Mouse (Mus musculus): ENCODE data around the gene Pank1. TPM values are rescaled to one million over a fixed set of nuclear protein-coding genes. Genes with fewer than 3 reads are reported as not detected.
A peak's percentile ranks its signal among the peaks of the same experiment; 100 is the strongest.

The Pank1 gene
- polyA plus RNA-seq (2012): 0.01 TPM in 1 of 2 replicates, not detected in the other

- no peaks in the 10 kb centered on the region for H3K36me3 ChIP-seq (ENCODE audit: control insufficient read depth)
- peaks cover 8% of the 10 kb centered on the region for H3K27me3 ChIP-seq (ENCODE audit: control insufficient read depth)
- no peaks in the 10 kb centered on the region for H3K9me3 ChIP-seq (ENCODE audit: control insufficient read depth, low read length)
- TF ChIP-seq GATA1 (IDR thresholded peaks at IDR 0.05; ENCODE audit: low read length) (no peak), TAL1 (IDR thresholded peaks at IDR 0.05; ENCODE audit: low read length) (no peak)
- peak within 1 kb of the TSS; percentile 77 for H3K4me3 ChIP-seq (replicated peaks)
- H3K4me1 ChIP-seq (ENCODE audit: control insufficient read depth): peaks cover 28% of the 10 kb centered on the region
Observed at GRCm38 (mm10) chr19:34878603-34879541, at the start of gene Pank1. Gene Pank1 (minus strand): TSS chr19:34879455.

DNA sequence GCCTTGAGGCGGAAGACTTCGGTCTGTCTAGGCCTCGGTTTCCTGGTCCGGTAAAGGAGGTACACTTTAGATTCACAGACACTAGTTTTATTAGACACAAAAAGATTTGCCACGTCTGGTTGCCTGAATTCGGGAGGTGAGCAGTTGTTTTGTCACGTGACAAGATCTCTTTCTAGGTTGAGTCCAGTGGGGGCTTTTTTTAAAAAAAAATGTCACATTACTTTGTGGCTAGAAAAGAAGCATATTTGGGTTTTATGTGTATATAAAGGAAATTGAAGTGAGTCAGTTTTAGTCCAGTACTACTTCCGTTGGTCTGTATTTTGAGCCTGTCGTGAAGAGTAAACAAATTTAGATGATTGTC lies 43.3 kb upstream of the Pank1 start:
- TF ChIP-seq GATA1 (IDR thresholded peaks at IDR 0.05; ENCODE audit: low read length) (no peak), TAL1 (IDR thresholded peaks at IDR 0.05; ENCODE audit: low read length) (no peak)
- peak overlapping the region; percentile 79 for H3K4me3 ChIP-seq (replicated peaks)
- H3K27me3 ChIP-seq (ENCODE audit: control insufficient read depth): no peaks in the 10 kb centered on the region
- peaks cover 17% of the 10 kb centered on the region for H3K36me3 ChIP-seq (ENCODE audit: control insufficient read depth)
- H3K9me3 ChIP-seq (ENCODE audit: control insufficient read depth, low read length): no peaks in the 10 kb centered on the region
- H3K4me1 ChIP-seq (ENCODE audit: control insufficient read depth): peaks cover 19% of the 10 kb centered on the region

GRCm38 (mm10) chr19:34921652-34922602 lies 42.7 kb upstream of the Pank1 start, which contains the start of gene Kif20b:
Gene Kif20b (plus strand): TSS chr19:34922361.
- TF ChIP-seq TAL1 (IDR thresholded peaks at IDR 0.05; ENCODE audit: low read length): no peak
- TF ChIP-seq GATA1 (IDR thresholded peaks at IDR 0.05; ENCODE audit: low read length): no peak
- Histone ChIP-seq H3K4me1 (ENCODE audit: control insufficient read depth) (peaks cover 19% of the 10 kb centered on the region), H3K9me3 (ENCODE audit: control insufficient read depth, low read length) (no peaks in the 10 kb centered on the region), H3K4me3 (replicated peaks) (peak within 1 kb of the TSS; percentile 79), H3K27me3 (ENCODE audit: control insufficient read depth) (no peaks in the 10 kb centered on the region), H3K36me3 (ENCODE audit: control insufficient read depth) (peaks cover 17% of the 10 kb centered on the region)

DNA sequence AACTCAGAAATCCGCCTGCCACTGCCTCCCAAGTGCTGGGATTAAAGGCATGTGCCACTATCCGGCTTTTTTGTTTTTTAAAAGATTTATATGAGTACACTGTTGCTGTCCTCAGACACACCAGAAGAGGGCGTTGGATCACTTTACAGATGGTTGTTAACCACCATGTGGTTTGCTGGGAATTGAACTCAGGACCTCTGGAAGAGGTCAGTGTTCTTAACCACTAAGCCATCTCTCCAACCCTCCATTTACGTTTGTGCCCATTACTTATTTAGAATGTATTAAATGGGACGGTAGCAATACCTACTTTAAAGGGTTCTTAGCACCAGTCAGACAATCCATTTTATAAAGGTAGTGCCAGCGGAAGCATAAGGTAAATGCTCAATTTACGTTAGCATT lies 42.0 kb upstream of the Pank1 start:
- no peaks in the 10 kb centered on the region for H3K27me3 ChIP-seq (ENCODE audit: control insufficient read depth)
- peaks cover 17% of the 10 kb centered on the region for H3K36me3 ChIP-seq (ENCODE audit: control insufficient read depth)

GRCm38 (mm10) chr19:34920531-34920930 lies 41.3 kb upstream of the Pank1 start:
- TF ChIP-seq GATA1 (IDR thresholded peaks at IDR 0.05; ENCODE audit: low read length): no peak
- H3K27me3 ChIP-seq (ENCODE audit: control insufficient read depth): no peaks in the 10 kb centered on the region
- no peaks in the 10 kb centered on the region for H3K9me3 ChIP-seq (ENCODE audit: control insufficient read depth, low read length)
- peaks cover 16% of the 10 kb centered on the region for H3K36me3 ChIP-seq (ENCODE audit: control insufficient read depth)
- H3K4me3 ChIP-seq (replicated peaks): no peak overlapping the region
- H3K4me1 ChIP-seq (ENCODE audit: control insufficient read depth): peaks cover 19% of the 10 kb centered on the region

More for the DNA sequence above, 42.0 kb upstream of the Pank1 start:
- TF ChIP-seq TAL1 (IDR thresholded peaks at IDR 0.05; ENCODE audit: low read length): no peak
- TF ChIP-seq GATA1 (IDR thresholded peaks at IDR 0.05; ENCODE audit: low read length): no peak
- H3K4me1 ChIP-seq (ENCODE audit: control insufficient read depth): peaks cover 19% of the 10 kb centered on the region
- no peaks in the 10 kb centered on the region for H3K9me3 ChIP-seq (ENCODE audit: control insufficient read depth, low read length)
- H3K4me3 ChIP-seq (replicated peaks): peak overlapping the region; percentile 79

DNA sequence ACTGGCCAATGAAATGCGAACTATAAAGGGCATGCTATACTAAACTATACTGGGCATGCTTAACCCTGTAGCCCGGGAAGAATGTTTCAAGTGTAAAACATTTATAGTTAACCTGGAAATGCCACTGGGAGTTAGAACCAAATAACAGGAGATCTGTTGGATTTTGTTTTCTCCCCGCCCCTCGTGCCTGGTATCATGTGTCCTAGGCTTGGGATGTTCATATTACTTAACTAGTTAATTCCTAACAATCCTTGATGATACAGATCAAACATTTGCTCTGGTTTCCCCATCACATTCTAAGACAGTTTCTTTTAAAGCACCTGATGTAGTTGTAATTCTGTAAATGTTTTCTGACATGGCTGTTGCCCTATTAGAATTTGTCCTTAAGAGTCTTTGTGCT lies 40.8 kb upstream of the Pank1 start:
- Histone ChIP-seq H3K27me3 (ENCODE audit: control insufficient read depth) (no peaks in the 10 kb centered on the region), H3K9me3 (ENCODE audit: control insufficient read depth, low read length) (no peaks in the 10 kb centered on the region), H3K36me3 (ENCODE audit: control insufficient read depth) (peaks cover 12% of the 10 kb centered on the region), H3K4me1 (ENCODE audit: control insufficient read depth) (peaks cover 19% of the 10 kb centered on the region), H3K4me3 (replicated peaks) (no peak overlapping the region)
- TF ChIP-seq GATA1 (IDR thresholded peaks at IDR 0.05; ENCODE audit: low read length) (no peak), TAL1 (IDR thresholded peaks at IDR 0.05; ENCODE audit: low read length) (no peak)

- no peaks in the 10 kb centered on the region for H3K27me3 ChIP-seq (ENCODE audit: control insufficient read depth)
- TF ChIP-seq GATA1 (IDR thresholded peaks at IDR 0.05; ENCODE audit: low read length) (no peak), TAL1 (IDR thresholded peaks at IDR 0.05; ENCODE audit: low read length) (no peak)
Observed at GRCm38 (mm10) chr19:34912366-34912765, 33.1 kb upstream of the Pank1 start.

DNA sequence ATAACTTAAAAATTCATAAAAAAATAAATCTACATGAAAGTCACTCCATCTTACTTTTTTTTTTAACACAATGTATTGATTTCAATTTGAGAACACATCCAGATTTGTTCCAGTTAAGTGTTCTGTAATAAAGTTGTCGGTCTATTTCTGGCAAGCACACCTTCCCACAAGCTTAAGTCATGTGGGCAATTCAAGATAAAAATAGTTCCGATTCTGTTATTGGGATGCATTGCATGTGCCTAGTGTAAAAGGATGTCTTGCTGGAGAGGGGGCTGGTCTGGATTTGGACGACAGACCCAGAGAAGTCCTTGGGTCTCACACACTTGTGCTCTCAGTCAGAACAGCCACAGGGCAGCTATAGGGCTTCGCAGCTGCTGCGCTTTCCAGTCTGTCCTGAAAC lies 27.5 kb upstream of the Pank1 start:
- Histone ChIP-seq H3K36me3 (ENCODE audit: control insufficient read depth) (no peaks in the 10 kb centered on the region), H3K27me3 (ENCODE audit: control insufficient read depth) (no peaks in the 10 kb centered on the region), H3K9me3 (ENCODE audit: control insufficient read depth, low read length) (no peaks in the 10 kb centered on the region), H3K4me1 (ENCODE audit: control insufficient read depth) (no peaks in the 10 kb centered on the region), H3K4me3 (replicated peaks) (no peak overlapping the region)
- TF ChIP-seq TAL1 (IDR thresholded peaks at IDR 0.05; ENCODE audit: low read length) (no peak), GATA1 (IDR thresholded peaks at IDR 0.05; ENCODE audit: low read length) (no peak)

More at GRCm38 (mm10) chr19:34912366-34912765, 33.1 kb upstream of the Pank1 start:
- H3K36me3 ChIP-seq (ENCODE audit: control insufficient read depth): no peaks in the 10 kb centered on the region
- no peaks in the 10 kb centered on the region for H3K9me3 ChIP-seq (ENCODE audit: control insufficient read depth, low read length)
- no peaks in the 10 kb centered on the region for H3K4me1 ChIP-seq (ENCODE audit: control insufficient read depth)
- H3K4me3 ChIP-seq (replicated peaks): no peak overlapping the region

GRCm38 (mm10) chr19:34905424-34905823 lies 26.2 kb upstream of the Pank1 start:
- H3K27me3 ChIP-seq (ENCODE audit: control insufficient read depth): no peaks in the 10 kb centered on the region
- H3K4me1 ChIP-seq (ENCODE audit: control insufficient read depth): no peaks in the 10 kb centered on the region
- no peak for TF ChIP-seq GATA1 (IDR thresholded peaks at IDR 0.05; ENCODE audit: low read length)
- TF ChIP-seq TAL1 (IDR thresholded peaks at IDR 0.05; ENCODE audit: low read length): no peak
- no peaks in the 10 kb centered on the region for H3K36me3 ChIP-seq (ENCODE audit: control insufficient read depth)
- H3K4me3 ChIP-seq (replicated peaks): no peak overlapping the region
- H3K9me3 ChIP-seq (ENCODE audit: control insufficient read depth, low read length): no peaks in the 10 kb centered on the region
